Mouse (Mus musculus): ENCODE measurements around the gene Shc4. TPM values are rescaled to one million over a fixed set of nuclear protein-coding genes. Genes with fewer than 3 reads are reported as not detected.

Shc4 gene
- polyA plus RNA-seq (2014; fragmentation: Nextera tagmentation; extraction: Ambion mirVana), result 3.1 and 4.6 TPM in 2 replicates

GRCm38 (mm10) chr2:125724086-125724430 is at the start of gene Shc4:
Gene Shc4 (minus strand): TSS chr2:125724148.
- H3K4me3 ChIP-seq (ENCODE audit: low read depth, low read length), result peak within 1 kb of the TSS; percentile 50
- ATAC-seq (ENCODE audit: low read depth), result peak; percentile 89
- H3K4me2 ChIP-seq (ENCODE audit: low read depth, low read length), result peak within 1 kb of the TSS; percentile 99
- H3K27me3 ChIP-seq (ENCODE audit: control insufficient read depth, insufficient read depth, low read length), result peaks cover 3% of the 10 kb centered on the region; the same call in 1 of the 2 replicates
- peak within 1 kb of the TSS; percentile 62 for H3K27ac ChIP-seq (ENCODE audit: low read depth, low read length)
- H3K4me1 ChIP-seq (ENCODE audit: control insufficient read depth, insufficient read depth, low read length), result peaks cover 7% of the 10 kb centered on the region; the same call in 1 of the 2 replicates
- WGBS, result 1% methylated on average over 15 of the region's 15 CpGs
- H3K9ac ChIP-seq (replicated peaks; ENCODE audit: low read depth, low read length), result peak within 1 kb of the TSS; percentile 62
- H3K36me3 ChIP-seq (ENCODE audit: control insufficient read depth, insufficient read depth, low read length), result no peaks in the 10 kb centered on the region
- H3K9me3 ChIP-seq (ENCODE audit: control insufficient read depth, low read length), result no peaks in the 10 kb centered on the region

GRCm38 (mm10) chr2:125765029-125765428 is 41.1 kb upstream of the Shc4 start:
- no peak overlapping the region for H3K9ac ChIP-seq (replicated peaks; ENCODE audit: low read depth, low read length)
- no peak overlapping the region for H3K4me2 ChIP-seq (ENCODE audit: low read depth, low read length)
- no peaks in the 10 kb centered on the region for H3K9me3 ChIP-seq (ENCODE audit: control insufficient read depth, low read length)
- peak; percentile 60; the same call in 1 of the 2 replicates for ATAC-seq (ENCODE audit: low read depth)
- no peak overlapping the region for H3K4me3 ChIP-seq (ENCODE audit: low read depth, low read length)
- no peaks in the 10 kb centered on the region for H3K27me3 ChIP-seq (ENCODE audit: control insufficient read depth, insufficient read depth, low read length)
- H3K4me1 ChIP-seq (ENCODE audit: control insufficient read depth, insufficient read depth, low read length), result no peaks in the 10 kb centered on the region
- WGBS, result 85% methylated on average over 3 of the region's 3 CpGs
- no peak overlapping the region for H3K27ac ChIP-seq (ENCODE audit: low read depth, low read length)
- H3K36me3 ChIP-seq (ENCODE audit: control insufficient read depth, insufficient read depth, low read length), result peaks cover 45% of the 10 kb centered on the region

- ATAC-seq (ENCODE audit: low read depth), result no peak
- Histone ChIP-seq H3K4me3 (ENCODE audit: low read depth, low read length) (no peak overlapping the region), H3K27ac (ENCODE audit: low read depth, low read length) (no peak overlapping the region), H3K4me2 (ENCODE audit: low read depth, low read length) (no peak overlapping the region), H3K36me3 (ENCODE audit: control insufficient read depth, insufficient read depth, low read length) (peaks cover 46% of the 10 kb centered on the region), H3K9ac (replicated peaks; ENCODE audit: low read depth, low read length) (no peak overlapping the region), H3K27me3 (ENCODE audit: control insufficient read depth, insufficient read depth, low read length) (no peaks in the 10 kb centered on the region), H3K4me1 (ENCODE audit: control insufficient read depth, insufficient read depth, low read length) (no peaks in the 10 kb centered on the region), H3K9me3 (ENCODE audit: control insufficient read depth, low read length) (no peaks in the 10 kb centered on the region)
- 95% methylated on average over 5 of the region's 5 CpGs for WGBS
These were observed 40.6 kb upstream of the Shc4 start for GRCm38 (mm10) chr2:125764531-125764930.

- WGBS, result 85% methylated on average over 2 of the region's 2 CpGs
- Histone ChIP-seq H3K27me3 (ENCODE audit: control insufficient read depth, insufficient read depth, low read length) (no peaks in the 10 kb centered on the region), H3K4me3 (ENCODE audit: low read depth, low read length) (no peak overlapping the region), H3K9ac (replicated peaks; ENCODE audit: low read depth, low read length) (no peak overlapping the region), H3K36me3 (ENCODE audit: control insufficient read depth, insufficient read depth, low read length) (peaks cover 62% of the 10 kb centered on the region), H3K4me2 (ENCODE audit: low read depth, low read length) (no peak overlapping the region), H3K9me3 (ENCODE audit: control insufficient read depth, low read length) (no peaks in the 10 kb centered on the region), H3K4me1 (ENCODE audit: control insufficient read depth, insufficient read depth, low read length) (no peaks in the 10 kb centered on the region), H3K27ac (ENCODE audit: low read depth, low read length) (no peak overlapping the region)
- no peak for ATAC-seq (ENCODE audit: low read depth)
These were observed 25.4 kb upstream of the Shc4 start for GRCm38 (mm10) chr2:125749330-125749729.

GRCm38 (mm10) chr2:125739338-125739737 is 15.4 kb upstream of the Shc4 start:
- Histone ChIP-seq H3K9me3 (ENCODE audit: control insufficient read depth, low read length) (no peaks in the 10 kb centered on the region), H3K4me2 (ENCODE audit: low read depth, low read length) (no peak overlapping the region), H3K9ac (replicated peaks; ENCODE audit: low read depth, low read length) (no peak overlapping the region), H3K36me3 (ENCODE audit: control insufficient read depth, insufficient read depth, low read length) (peaks cover 42% of the 10 kb centered on the region), H3K27me3 (ENCODE audit: control insufficient read depth, insufficient read depth, low read length) (no peaks in the 10 kb centered on the region), H3K27ac (ENCODE audit: low read depth, low read length) (no peak overlapping the region), H3K4me3 (ENCODE audit: low read depth, low read length) (no peak overlapping the region), H3K4me1 (ENCODE audit: control insufficient read depth, insufficient read depth, low read length) (no peaks in the 10 kb centered on the region)
- ATAC-seq (ENCODE audit: low read depth), result no peak
- WGBS, result 92% methylated on average over 6 of the region's 6 CpGs

- no peak overlapping the region for H3K4me3 ChIP-seq (ENCODE audit: low read depth, low read length)
- H3K9me3 ChIP-seq (ENCODE audit: control insufficient read depth, low read length), result no peaks in the 10 kb centered on the region
- no peak overlapping the region for H3K4me2 ChIP-seq (ENCODE audit: low read depth, low read length)
- no peaks in the 10 kb centered on the region for H3K4me1 ChIP-seq (ENCODE audit: control insufficient read depth, insufficient read depth, low read length)
- H3K36me3 ChIP-seq (ENCODE audit: control insufficient read depth, insufficient read depth, low read length), result peaks cover 42% of the 10 kb centered on the region
- no peak overlapping the region for H3K9ac ChIP-seq (replicated peaks; ENCODE audit: low read depth, low read length)
- H3K27me3 ChIP-seq (ENCODE audit: control insufficient read depth, insufficient read depth, low read length), result no peaks in the 10 kb centered on the region
- WGBS, result 73% methylated on average over 5 of the region's 5 CpGs
- no peak overlapping the region for H3K27ac ChIP-seq (ENCODE audit: low read depth, low read length)
- ATAC-seq (ENCODE audit: low read depth), result no peak
These were observed 14.8 kb upstream of the Shc4 start for GRCm38 (mm10) chr2:125738718-125739117.

GRCm38 (mm10) chr2:125736025-125736343 is 12.0 kb upstream of the Shc4 start:
- no peak overlapping the region for H3K4me2 ChIP-seq (ENCODE audit: low read depth, low read length)
- H3K4me3 ChIP-seq (ENCODE audit: low read depth, low read length), result no peak overlapping the region
- H3K36me3 ChIP-seq (ENCODE audit: control insufficient read depth, insufficient read depth, low read length), result peaks cover 24% of the 10 kb centered on the region
- no peak overlapping the region for H3K9ac ChIP-seq (replicated peaks; ENCODE audit: low read depth, low read length)
- H3K27ac ChIP-seq (ENCODE audit: low read depth, low read length), result no peak overlapping the region
- H3K4me1 ChIP-seq (ENCODE audit: control insufficient read depth, insufficient read depth, low read length), result 0 out of 2 replicates have a peak, but pooled peaks cover 5% of the 10 kb centered on the region
- no peaks in the 10 kb centered on the region for H3K27me3 ChIP-seq (ENCODE audit: control insufficient read depth, insufficient read depth, low read length)
- no peaks in the 10 kb centered on the region for H3K9me3 ChIP-seq (ENCODE audit: control insufficient read depth, low read length)
- ATAC-seq (ENCODE audit: low read depth), result no peak

- Histone ChIP-seq H3K27me3 (ENCODE audit: control insufficient read depth, insufficient read depth, low read length) (no peaks in the 10 kb centered on the region), H3K4me1 (ENCODE audit: control insufficient read depth, insufficient read depth, low read length) (0 out of 2 replicates have a peak, but pooled peaks cover 5% of the 10 kb centered on the region), H3K4me3 (ENCODE audit: low read depth, low read length) (no peak overlapping the region), H3K4me2 (ENCODE audit: low read depth, low read length) (no peak overlapping the region), H3K27ac (ENCODE audit: low read depth, low read length) (no peak overlapping the region), H3K36me3 (ENCODE audit: control insufficient read depth, insufficient read depth, low read length) (peaks cover 21% of the 10 kb centered on the region), H3K9ac (replicated peaks; ENCODE audit: low read depth, low read length) (no peak overlapping the region), H3K9me3 (ENCODE audit: control insufficient read depth, low read length) (no peaks in the 10 kb centered on the region)
- ATAC-seq (ENCODE audit: low read depth), result no peak
- 73% methylated on average over 2 of the region's 2 CpGs for WGBS
These were observed 11.5 kb upstream of the Shc4 start for GRCm38 (mm10) chr2:125735333-125736024.

- Histone ChIP-seq H3K9ac (replicated peaks; ENCODE audit: low read depth, low read length) (no peak overlapping the region), H3K27me3 (ENCODE audit: control insufficient read depth, insufficient read depth, low read length) (no peaks in the 10 kb centered on the region), H3K9me3 (ENCODE audit: control insufficient read depth, low read length) (no peaks in the 10 kb centered on the region), H3K4me3 (ENCODE audit: low read depth, low read length) (no peak overlapping the region), H3K4me1 (ENCODE audit: control insufficient read depth, insufficient read depth, low read length) (0 out of 2 replicates have a peak, but pooled peaks cover 5% of the 10 kb centered on the region), H3K27ac (ENCODE audit: low read depth, low read length) (no peak overlapping the region), H3K4me2 (ENCODE audit: low read depth, low read length) (no peak overlapping the region), H3K36me3 (ENCODE audit: control insufficient read depth, insufficient read depth, low read length) (peaks cover 14% of the 10 kb centered on the region)
- no peak for ATAC-seq (ENCODE audit: low read depth)
These were observed 10.8 kb upstream of the Shc4 start for GRCm38 (mm10) chr2:125734741-125735140.
